Mouse (Mus musculus) lung, postnatal 0 days (tissue): ENCODE data around the gene Serpinb9. TPM values are rescaled to one million over a fixed set of nuclear protein-coding genes. Genes with fewer than 3 reads are reported as not detected.
A peak's percentile ranks its signal among the peaks of the same experiment; 100 is the strongest.

Source experiments
- ATAC-seq: fragments of 200-750 bp; cut with Nextera tagmentation; 2 replicates; pipeline ENCODE4 v1.8.0; 2017; ENCODE audit warnings: moderate library complexity
- DNase-seq: peaks from one replicate; pipeline ENCODE4 v3.0.0-alpha.2; 2016; ENCODE audit warnings: low spot score
- H3K27ac ChIP-seq: fragments of 300-500 bp; sonication (generic); 2 replicates; pipeline ENCODE4 v1.5.1; 2014; ENCODE audit warnings: antibody characterized with exemption, mild to moderate bottlenecking, low read length, mixed read lengths
- H3K27me3 ChIP-seq: fragments of 300-500 bp; sonication (generic); replicated peaks from 2 replicates; pipeline ENCODE4 v1.6.1; 2014; ENCODE audit warnings: low read length, mixed read lengths; ENCODE audit not compliant: insufficient read depth
- H3K36me3 ChIP-seq: fragments of 300-500 bp; sonication (generic); 2 replicates; pipeline ENCODE4 v1.6.1; 2014; ENCODE audit warnings: low read length, mixed read lengths; ENCODE audit not compliant: insufficient read depth
- H3K4me1 ChIP-seq: fragments of 300-500 bp; sonication (generic); 2 replicates; pipeline ENCODE4 v1.6.1; 2014; ENCODE audit warnings: antibody characterized with exemption, low read depth, low read length, mixed read lengths; ENCODE audit not compliant: insufficient read depth
- H3K4me2 ChIP-seq: fragments of 300-500 bp; sonication (generic); replicated peaks from 2 replicates; pipeline ENCODE4 v1.6.1; 2014; ENCODE audit warnings: low read depth, mild to moderate bottlenecking, low read length, moderate library complexity, mixed read lengths
- H3K4me3 ChIP-seq: fragments of 300-500 bp; sonication (generic); 2 replicates; pipeline ENCODE4 v1.5.1; 2014; ENCODE audit warnings: low read depth, low read length
- H3K9ac ChIP-seq: fragments of 300-500 bp; sonication (generic); replicated peaks from 2 replicates; pipeline ENCODE4 v1.6.1; 2014; ENCODE audit warnings: low read depth, mild to moderate bottlenecking
- H3K9me3 ChIP-seq: fragments of 300-500 bp; sonication (generic); 2 replicates; pipeline ENCODE4 v1.6.1; 2016; ENCODE audit warnings: low read length, mixed read lengths
- CTCF ChIP-seq: IDR thresholded peaks from 2 replicates; pipeline ENCODE4 v1.5.1; 2016; ENCODE audit warnings: antibody characterized with exemption, mild to moderate bottlenecking
- EP300 ChIP-seq: IDR thresholded peaks from 2 replicates; pipeline ENCODE4 v1.6.1; 2016; ENCODE audit warnings: antibody characterized with exemption, mild to moderate bottlenecking, control low read depth
- WGBS: fragments of 180-500 bp; shearing (Covaris S2); extraction: QIAGEN DNeasy Blood & Tissue Kit; methylation state at CpG from one replicate; pipeline ENCODE4 v1.1.7; 2014; 5-methylcytosine and 5-hydroxymethylcytosine counted together
- polyA plus RNA-seq: library from polyadenylated mRNA; unstranded; fragments of >200 nt; fragmentation: Nextera tagmentation; extraction: Ambion mirVana; gene quantifications from 2 replicates; pipeline ENCODE4 v1.2.1, GENCODE M21; 2015

Serpinb9 gene
- polyA plus RNA-seq, 1 experiment from 2014 or later = 83.1 TPM

- H3K4me2 ChIP-seq = no peak overlapping the region
- H3K4me1 ChIP-seq = no peaks in the 10 kb centered on the region
- 67% methylated on average over 4 of the region's 4 CpGs for WGBS
- DNase-seq (no peak), ATAC-seq (no peak)
- H3K27me3 ChIP-seq = no peaks in the 10 kb centered on the region
- H3K9ac ChIP-seq = no peak overlapping the region
- no peak overlapping the region for H3K4me3 ChIP-seq
- no peaks in the 10 kb centered on the region for H3K9me3 ChIP-seq
- H3K27ac ChIP-seq = no peak overlapping the region
- H3K36me3 ChIP-seq = no peaks in the 10 kb centered on the region
- TF ChIP-seq CTCF (no peak), EP300 (no peak)
These were observed 45.1 kb downstream of the Serpinb9 start for GRCm38 (mm10) chr13:33048187-33048586.

- no peaks in the 10 kb centered on the region for H3K9me3 ChIP-seq
- TF ChIP-seq EP300 (no peak), CTCF (no peak)
- no peak overlapping the region for H3K9ac ChIP-seq
- ATAC-seq (no peak), DNase-seq (no peak)
- no peak overlapping the region for H3K27ac ChIP-seq
- H3K4me2 ChIP-seq = no peak overlapping the region
- H3K4me1 ChIP-seq = no peaks in the 10 kb centered on the region
- no peaks in the 10 kb centered on the region for H3K27me3 ChIP-seq
- no peaks in the 10 kb centered on the region for H3K36me3 ChIP-seq
- 23% methylated on average over 3 of the region's 3 CpGs for WGBS
- H3K4me3 ChIP-seq = no peak overlapping the region
These were observed 48.6 kb downstream of the Serpinb9 start for GRCm38 (mm10) chr13:33051697-33052096.

- no peaks in the 10 kb centered on the region for H3K27me3 ChIP-seq
- TF ChIP-seq EP300 = peak; percentile 31; the same call in 1 of the 2 replicates
- no peak for TF ChIP-seq CTCF
- ATAC-seq (0 out of 2 replicates have a peak, but pooled peaks have one; percentile 47), DNase-seq (no peak)
- no peak overlapping the region for H3K4me2 ChIP-seq
- H3K27ac ChIP-seq = no peak overlapping the region
- no peak overlapping the region for H3K4me3 ChIP-seq
- H3K4me1 ChIP-seq = no peaks in the 10 kb centered on the region
- 46% methylated on average over 1 of the region's 1 CpGs for WGBS
- H3K9ac ChIP-seq = no peak overlapping the region
- H3K9me3 ChIP-seq = no peaks in the 10 kb centered on the region
- no peaks in the 10 kb centered on the region for H3K36me3 ChIP-seq
These were observed 60.0 kb downstream of the Serpinb9 start for GRCm38 (mm10) chr13:33063048-33063447.

Other genes with a start within 250 kb of the Serpinb9 start
- 0.02 TPM in 1 of 2 replicates, not detected in the other for gene Mylk4, start 219.3 kb upstream of the Serpinb9 start, polyA plus RNA-seq
- 16.3 and 18.9 TPM in 2 replicates for gene Wrnip1, start 201.2 kb upstream of the Serpinb9 start, polyA plus RNA-seq
- gene D930007J09Rik, start 200.4 kb upstream of the Serpinb9 start, polyA plus RNA-seq = not detected in 2 replicates
- gene Serpinb1a, start 152.1 kb upstream of the Serpinb9 start, polyA plus RNA-seq = 32.0 and 33.2 TPM in 2 replicates
- 0.07 and 0.11 TPM in 2 replicates for gene Serpinb1c, start 105.0 kb upstream of the Serpinb9 start, polyA plus RNA-seq
- 232 and 253 TPM in 2 replicates for gene Serpinb6b, start 38.0 kb upstream of the Serpinb9 start, polyA plus RNA-seq
- gene Serpinb9b, start 24.2 kb downstream of the Serpinb9 start, polyA plus RNA-seq = 1.9 and 3.1 TPM in 2 replicates
- gene Serpinb1b, start 75.3 kb downstream of the Serpinb9 start, polyA plus RNA-seq = 0.63 and 0.69 TPM in 2 replicates
- not detected in 2 replicates for gene Serpinb9c, start 156.5 kb downstream of the Serpinb9 start, polyA plus RNA-seq
- not detected in 2 replicates for gene Serpinb9d, start 189.7 kb downstream of the Serpinb9 start, polyA plus RNA-seq
- not detected in 2 replicates for gene Serpinb9e, start 246.4 kb downstream of the Serpinb9 start, polyA plus RNA-seq